23 mouse cellular contexts compared by ENCODE assay signal in the genomic region with DNA sequence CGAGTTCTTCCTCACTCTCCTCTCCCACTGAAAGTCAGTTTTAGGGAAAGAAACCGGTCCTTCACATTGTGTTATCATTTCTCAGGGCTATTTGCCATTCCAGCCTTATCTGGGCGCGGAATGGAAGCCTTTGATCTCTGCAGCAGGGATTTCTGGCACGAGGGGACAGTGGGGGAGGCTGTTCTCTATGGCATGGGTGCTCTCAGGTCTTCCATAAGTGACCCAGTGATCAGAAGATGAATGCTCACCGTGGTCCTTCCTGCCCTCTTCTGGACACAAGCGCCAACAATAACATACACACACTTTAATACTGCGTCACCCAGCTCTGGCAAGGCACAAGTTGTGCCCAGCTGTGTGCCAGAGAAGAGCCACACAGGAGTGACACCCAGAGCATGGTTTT. TPM values are rescaled to one million over a fixed set of nuclear protein-coding genes. Genes with fewer than 3 reads are reported as not detected.
"Had no signal": no experiment of that assay in that cellular context is flagged by ENCODE, and none has a peak within 500 bp of the region (broad histone marks: within the 10 kb centered on the region; RNA-seq: fewer than 3 reads in every experiment).

No protein-coding gene starts in this region.

- H3K36me3 ChIP-seq: limb, embryonic 15.5 days; liver, embryonic 12.5 days; midbrain, embryonic 10.5 days; neural tube, embryonic 13.5 days; stomach, embryonic 15.5 days had no signal

- H3K27me3 ChIP-seq: stomach, embryonic 15.5 days had no signal

- ATAC-seq: liver, embryonic 12.5 days; midbrain, embryonic 16.5 days had no signal

- H3K9me3 ChIP-seq: limb, embryonic 15.5 days; liver, embryonic 12.5 days; midbrain, embryonic 10.5 days; neural tube, embryonic 13.5 days; stomach, embryonic 15.5 days had no signal

- H3K9ac ChIP-seq: limb, embryonic 15.5 days; liver, embryonic 12.5 days; lung, embryonic 14.5 days; neural tube, embryonic 13.5 days; stomach, embryonic 15.5 days had no signal

- H3K4me2 ChIP-seq: limb, embryonic 15.5 days; liver, embryonic 12.5 days; lung, embryonic 14.5 days; neural tube, embryonic 13.5 days; stomach, embryonic 15.5 days had no signal

- H3K27ac ChIP-seq: kidney, postnatal 0 days; limb, embryonic 15.5 days; liver, embryonic 12.5 days; midbrain, embryonic 10.5 days; neural tube, embryonic 13.5 days; stomach, embryonic 15.5 days had no signal

- DNase-seq: kidney, adult 9 months; layer of hippocampus, adult 9-11 months; layer of hippocampus, postnatal 36 days; lung, embryonic 14.5 days; lung, postnatal 4 days; retina, postnatal 1 day; right cerebral cortex, postnatal 4 days; thymus, adult 18-20 months; thymus, postnatal 14 days had no signal

- H3K4me3 ChIP-seq: limb, embryonic 15.5 days; liver, embryonic 12.5 days; midbrain, embryonic 10.5 days; neural tube, embryonic 13.5 days; stomach, embryonic 15.5 days had no signal

RNA-seq across cellular contexts. Expression of a gene that starts 41.3 kb away (rescaled TPM):
- total RNA-seq: layer of hippocampus, adult 18-20 months; layer of hippocampus, postnatal 36 days; left cerebral cortex, adult 8-10 months; left cerebral cortex, postnatal 25 days; megakaryocyte, adult 5-6 weeks had no signal
- polyA plus RNA-seq: kidney, postnatal 0 days; limb, embryonic 11.5 days; limb, embryonic 15.5 days; liver, embryonic 12.5 days; liver, embryonic 16.5 days; lung, embryonic 14.5 days; midbrain, embryonic 10.5 days; midbrain, embryonic 16.5 days; neural tube, embryonic 13.5 days; spleen, adult 2 months; stomach, embryonic 15.5 days had no signal
